8 mouse cellular contexts compared by ENCODE assay signal in genomic region chr1:159231781-159232571, GRCm38 (mm10). TPM values are rescaled to one million over a fixed set of nuclear protein-coding genes. Genes with fewer than 3 reads are reported as not detected.
A peak's percentile ranks its signal among the peaks of the same experiment; 100 is the strongest.
DNase-seq lines count a peak whose midpoint lies in the region; ATAC-seq lines count a peak whose summit lies in the region.
"Not testable (repeated sequence)": the region's sequence is repeated elsewhere in the genome, so short reads cannot be mapped to it uniquely, and the experiment has no call there.

Gene Cop1 (plus strand): TSS chr1:159232320.

- peak within 1 kb of the TSS; percentile 94 for H3K27ac ChIP-seq in hindbrain, embryonic 12.5 days

- peak; percentile 97 for ATAC-seq in hindbrain, embryonic 12.5 days (ENCODE audit: low FRiP score)

- H3K9ac ChIP-seq in hindbrain, embryonic 12.5 days = peak within 1 kb of the TSS; percentile 78

- not testable (repeated sequence) for H3K9me3 ChIP-seq in hindbrain, embryonic 12.5 days (replicated peaks)

- peak within 1 kb of the TSS; percentile 67 for H3K4me2 ChIP-seq in hindbrain, embryonic 12.5 days (replicated peaks)

- peaks cover 22% of the 10 kb centered on the region for H3K4me1 ChIP-seq in hindbrain, embryonic 12.5 days

- H3K27me3 ChIP-seq in hindbrain, embryonic 12.5 days = not testable (repeated sequence)

- under 1% methylated on average over 79 of the region's 97 CpGs for WGBS in hindbrain, embryonic 12.5 days

- peak; percentile 96 for DNase-seq in Muller cell, postnatal 12 days (ENCODE audit: inconsistent ontology term)
- peak; percentile 93 for DNase-seq in cerebellum, adult 9-11 months
- peak; percentile 87 to 90 for DNase-seq in frontal cortex, postnatal 10 days (ENCODE audit: low spot score in 2 of 2)
- peak; percentile 93 to 95 for DNase-seq in layer of hippocampus, postnatal 14 days (ENCODE audit: low spot score in 2 of 2)
- DNase-seq in lung, postnatal 14 days = peak; percentile 92
- peak; percentile 85 for DNase-seq in retina, adult 2 months (ENCODE audit: low read depth, low spot score)
- peak; percentile 90 to 94 for DNase-seq in thymus, postnatal 36 days

- H3K4me3 ChIP-seq in hindbrain, embryonic 12.5 days = peak within 1 kb of the TSS; percentile 71

- H3K36me3 ChIP-seq in hindbrain, embryonic 12.5 days = not testable (repeated sequence)

RNA-seq across cellular contexts. Expression of gene Cop1, which starts in this region (rescaled TPM):
- 143 and 151 TPM in 2 replicates for polyA plus RNA-seq in hindbrain, embryonic 12.5 days (2016; fragmentation: Nextera tagmentation; extraction: Ambion mirVana)
- total RNA-seq in layer of hippocampus, postnatal 14 days (2021) = 100 to 1,000 TPM; 135 to 138 TPM

Comparison
In these comparisons a context has a peak if more than half of its experiments do, and no peak if none do; other contexts are left out.
1. Peak in every context shown above with its lines: DNase-seq, ATAC-seq, H3K4me3 ChIP-seq and H3K27ac ChIP-seq.